Comparison of ENCODE assay signal across 10 mouse cellular contexts in the genomic region with DNA sequence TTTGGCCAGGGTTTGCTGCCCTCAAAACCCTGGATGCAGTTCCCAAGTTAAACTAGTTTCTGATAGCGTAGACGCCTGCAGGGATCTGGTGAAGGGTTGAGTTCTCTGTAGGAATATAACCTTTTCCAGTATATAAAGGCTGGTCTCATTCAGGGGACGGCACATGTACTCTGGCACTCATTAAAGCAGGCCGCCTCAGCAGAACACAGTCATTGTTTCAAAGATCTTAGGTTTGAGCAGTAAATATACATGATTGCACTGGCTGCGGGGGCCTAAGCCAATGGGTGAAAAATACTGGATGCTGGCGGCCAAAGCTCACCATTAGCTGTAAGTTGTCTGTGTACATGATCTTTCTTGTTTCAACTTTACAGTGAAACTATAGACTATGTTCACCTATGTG.
DNase-seq lines count a peak whose midpoint lies in the region; ATAC-seq and TF ChIP-seq lines count a peak whose summit lies in the region.
"Had no signal": no experiment of that assay in that cellular context is flagged by ENCODE, and none has a peak within 500 bp of the region (broad histone marks: within the 10 kb centered on the region; RNA-seq: fewer than 3 reads in every experiment).

No protein-coding gene starts in this region.

- H3K36me3 ChIP-seq in neural tube, embryonic 11.5 days (ENCODE audit: control insufficient read depth, insufficient read depth, low read length), result no peaks in the 10 kb centered on the region
- no peaks in the 10 kb centered on the region for H3K36me3 ChIP-seq in limb, embryonic 13.5 days

- no peak for TF ChIP-seq CTCF in gastrocnemius, adult 2 months (IDR thresholded peaks at IDR 0.05)

- H3K27ac ChIP-seq in gastrocnemius, adult 2 months, result peak overlapping the region; percentile 89
- H3K27ac ChIP-seq in neural tube, embryonic 11.5 days (ENCODE audit: low read depth, low read length), result 0 out of 2 replicates have a peak overlapping the region, but pooled peaks have one; percentile 11
- peak overlapping the region; percentile 44; the same call in 1 of the 2 replicates for H3K27ac ChIP-seq in limb, embryonic 13.5 days

- H3K27me3 ChIP-seq in neural tube, embryonic 11.5 days (ENCODE audit: control insufficient read depth, insufficient read depth, low read length), result no peaks in the 10 kb centered on the region
- H3K27me3 ChIP-seq in limb, embryonic 13.5 days, result no peaks in the 10 kb centered on the region

- WGBS in neural tube, embryonic 11.5 days, result 80% methylated on average over 6 of the region's 6 CpGs
- WGBS in limb, embryonic 13.5 days, result 56% methylated on average over 6 of the region's 6 CpGs

- H3K4me1 ChIP-seq in neural tube, embryonic 11.5 days (ENCODE audit: control insufficient read depth, insufficient read depth, low read length), result peaks cover 9% of the 10 kb centered on the region
- H3K4me1 ChIP-seq in limb, embryonic 13.5 days, result peaks cover 28% of the 10 kb centered on the region

- intact Hi-C loops in gastrocnemius, adult 2 months (cut with DNase I), result loop anchor here (2.0 kb wide), 1 partner anchor 16 kb away; no protein-coding TSS in a partner anchor
- intact Hi-C loops in gastrocnemius, postnatal 14 days (cut with DNase I; ENCODE audit: low total_unique reads), result no loop called here

- ATAC-seq in neural tube, embryonic 11.5 days (ENCODE audit: insufficient read depth, low FRiP score, low TSS enrichment), result no peak
- ATAC-seq in limb, embryonic 13.5 days (ENCODE audit: low FRiP score, low read depth), result no peak

- no peaks in the 10 kb centered on the region for H3K9me3 ChIP-seq in neural tube, embryonic 11.5 days (ENCODE audit: control insufficient read depth, low read length)
- H3K9me3 ChIP-seq in limb, embryonic 13.5 days, result no peaks in the 10 kb centered on the region

- H3K4me2 ChIP-seq in neural tube, embryonic 11.5 days (ENCODE audit: low read depth), result no peak overlapping the region
- H3K4me2 ChIP-seq in limb, embryonic 13.5 days (replicated peaks), result no peak overlapping the region

- peak; percentile 17 for DNase-seq in gastrocnemius, adult 2 months
- no peak for DNase-seq in gastrocnemius, postnatal 14 days
- DNase-seq in neural tube, embryonic 11.5 days (ENCODE audit: low spot score), result no peak
- DNase-seq in neural tube, embryonic 10.5 days (ENCODE audit: extremely low spot score, low spot score), result no peak
- DNase-seq in urinary bladder, adult 2 months (ENCODE audit: low spot score), result no peak
- no peak for DNase-seq in urinary bladder, adult 18-20 months (ENCODE audit: low spot score in 2 of 2)
- no peak for DNase-seq in gastrocnemius, postnatal 10 days
- DNase-seq: adrenal gland, postnatal 25 days; kidney, postnatal 14 days had no signal

- peak overlapping the region; percentile 28 for H3K4me3 ChIP-seq in gastrocnemius, adult 2 months
- H3K4me3 ChIP-seq in neural tube, embryonic 11.5 days (ENCODE audit: low read depth, low read length), result no peak overlapping the region
- H3K4me3 ChIP-seq in limb, embryonic 13.5 days, result no peak overlapping the region

- no peak overlapping the region for H3K9ac ChIP-seq in neural tube, embryonic 11.5 days (ENCODE audit: low read length)
- no peak overlapping the region for H3K9ac ChIP-seq in limb, embryonic 13.5 days

Comparison
In these comparisons a context has a peak if more than half of its experiments do, and no peak if none do; other contexts are left out.
1. H3K27ac ChIP-seq: peak in every context shown above with its lines; median percentile 89 in gastrocnemius, adult 2 months; 44 in limb, embryonic 13.5 days; 11 in neural tube, embryonic 11.5 days.